Mouse (Mus musculus) lung, postnatal 0 days (tissue): ENCODE measurements at regions not wholly inside any gene's neighbourhood (a gene's known extent, or its start where the extent isn't known, plus 50 kb on each side); places are given as distances from the start of the nearest gene placed in this dataset.

Experiments used
- ATAC-seq: fragments of 200-750 bp; cut with Nextera tagmentation; 2 replicates; pipeline ENCODE4 v1.8.0; 2017; ENCODE audit warnings: moderate library complexity
- DNase-seq: peaks from one replicate; pipeline ENCODE4 v3.0.0-alpha.2; 2016; ENCODE audit warnings: low spot score
- H3K27ac ChIP-seq: fragments of 300-500 bp; sonication (generic); 2 replicates; pipeline ENCODE4 v1.5.1; 2014; ENCODE audit warnings: antibody characterized with exemption, mild to moderate bottlenecking, low read length, mixed read lengths
- H3K27me3 ChIP-seq: fragments of 300-500 bp; sonication (generic); replicated peaks from 2 replicates; pipeline ENCODE4 v1.6.1; 2014; ENCODE audit warnings: low read length, mixed read lengths; ENCODE audit not compliant: insufficient read depth
- H3K36me3 ChIP-seq: fragments of 300-500 bp; sonication (generic); 2 replicates; pipeline ENCODE4 v1.6.1; 2014; ENCODE audit warnings: low read length, mixed read lengths; ENCODE audit not compliant: insufficient read depth
- H3K4me1 ChIP-seq: fragments of 300-500 bp; sonication (generic); 2 replicates; pipeline ENCODE4 v1.6.1; 2014; ENCODE audit warnings: antibody characterized with exemption, low read depth, low read length, mixed read lengths; ENCODE audit not compliant: insufficient read depth
- H3K4me2 ChIP-seq: fragments of 300-500 bp; sonication (generic); replicated peaks from 2 replicates; pipeline ENCODE4 v1.6.1; 2014; ENCODE audit warnings: low read depth, mild to moderate bottlenecking, low read length, moderate library complexity, mixed read lengths
- H3K4me3 ChIP-seq: fragments of 300-500 bp; sonication (generic); 2 replicates; pipeline ENCODE4 v1.5.1; 2014; ENCODE audit warnings: low read depth, low read length
- H3K9ac ChIP-seq: fragments of 300-500 bp; sonication (generic); replicated peaks from 2 replicates; pipeline ENCODE4 v1.6.1; 2014; ENCODE audit warnings: low read depth, mild to moderate bottlenecking
- H3K9me3 ChIP-seq: fragments of 300-500 bp; sonication (generic); 2 replicates; pipeline ENCODE4 v1.6.1; 2016; ENCODE audit warnings: low read length, mixed read lengths
- CTCF ChIP-seq: IDR thresholded peaks from 2 replicates; pipeline ENCODE4 v1.5.1; 2016; ENCODE audit warnings: antibody characterized with exemption, mild to moderate bottlenecking
- EP300 ChIP-seq: IDR thresholded peaks from 2 replicates; pipeline ENCODE4 v1.6.1; 2016; ENCODE audit warnings: antibody characterized with exemption, mild to moderate bottlenecking, control low read depth
- WGBS: fragments of 180-500 bp; shearing (Covaris S2); extraction: QIAGEN DNeasy Blood & Tissue Kit; methylation state at CpG from one replicate; pipeline ENCODE4 v1.1.7; 2014; 5-methylcytosine and 5-hydroxymethylcytosine counted together

- TF ChIP-seq EP300 (no peak), CTCF (no peak)
- no peak overlapping the region for H3K4me2 ChIP-seq
- DNase-seq, result no peak
- no peaks in the 10 kb centered on the region for H3K4me1 ChIP-seq
- no peak overlapping the region for H3K27ac ChIP-seq
- ATAC-seq, result no peak
- no peaks in the 10 kb centered on the region for H3K9me3 ChIP-seq
- no peak overlapping the region for H3K9ac ChIP-seq
- WGBS, result 76% methylated on average over 14 of the region's 14 CpGs
- H3K27me3 ChIP-seq, result no peaks in the 10 kb centered on the region
- no peaks in the 10 kb centered on the region for H3K36me3 ChIP-seq
- H3K4me3 ChIP-seq, result no peak overlapping the region
Observed at GRCm38 (mm10) chr1:69440564-69441334, 246.3 kb downstream of the Ikzf2 start.

- Histone ChIP-seq H3K36me3 (no peaks in the 10 kb centered on the region), H3K4me3 (no peak overlapping the region), H3K9me3 (no peaks in the 10 kb centered on the region), H3K4me1 (no peaks in the 10 kb centered on the region), H3K27me3 (no peaks in the 10 kb centered on the region), H3K9ac (no peak overlapping the region), H3K27ac (no peak overlapping the region), H3K4me2 (no peak overlapping the region)
- ATAC-seq (no peak), DNase-seq (no peak)
- 88% methylated on average over 8 of the region's 8 CpGs for WGBS
- TF ChIP-seq CTCF (no peak), EP300 (no peak)
Observed at GRCm38 (mm10) chr1:69437042-69437441, 250.0 kb downstream of the Ikzf2 start.

- DNase-seq, result no peak
- Histone ChIP-seq H3K4me2 (no peak overlapping the region), H3K9ac (no peak overlapping the region), H3K4me3 (no peak overlapping the region), H3K9me3 (no peaks in the 10 kb centered on the region), H3K27me3 (no peaks in the 10 kb centered on the region), H3K4me1 (no peaks in the 10 kb centered on the region), H3K36me3 (no peaks in the 10 kb centered on the region), H3K27ac (no peak overlapping the region)
- WGBS, result 37% methylated on average over 8 of the region's 8 CpGs
- TF ChIP-seq EP300 (no peak), CTCF (no peak)
- ATAC-seq, result no peak; the same call in 1 of the 2 replicates
Observed at GRCm38 (mm10) chr1:69433655-69434357, 253.2 kb downstream of the Ikzf2 start.

- H3K4me2 ChIP-seq, result no peak overlapping the region
- WGBS, result 52% methylated on average over 8 of the region's 8 CpGs
- no peak overlapping the region for H3K27ac ChIP-seq
- ATAC-seq, result no peak
- no peaks in the 10 kb centered on the region for H3K9me3 ChIP-seq
- H3K4me3 ChIP-seq, result no peak overlapping the region
- H3K9ac ChIP-seq, result no peak overlapping the region
- H3K36me3 ChIP-seq, result no peaks in the 10 kb centered on the region
- DNase-seq, result no peak
- H3K27me3 ChIP-seq, result no peaks in the 10 kb centered on the region
- no peaks in the 10 kb centered on the region for H3K4me1 ChIP-seq
- TF ChIP-seq CTCF (no peak), EP300 (no peak)
Observed at GRCm38 (mm10) chr1:69430683-69431407, 256.2 kb downstream of the Ikzf2 start.

GRCm38 (mm10) chr1:69429632-69430031 lies 257.4 kb downstream of the Ikzf2 start:
- WGBS, result 74% methylated on average over 5 of the region's 5 CpGs
- DNase-seq (no peak), ATAC-seq (no peak)
- Histone ChIP-seq H3K4me1 (no peaks in the 10 kb centered on the region), H3K9ac (no peak overlapping the region), H3K27me3 (no peaks in the 10 kb centered on the region), H3K4me3 (no peak overlapping the region), H3K4me2 (no peak overlapping the region), H3K27ac (no peak overlapping the region), H3K9me3 (no peaks in the 10 kb centered on the region), H3K36me3 (no peaks in the 10 kb centered on the region)
- no peak for TF ChIP-seq CTCF
- TF ChIP-seq EP300, result no peak

- WGBS, result 75% methylated on average over 2 of the region's 2 CpGs
- H3K27ac ChIP-seq, result no peak overlapping the region
- H3K4me1 ChIP-seq, result no peaks in the 10 kb centered on the region
- DNase-seq (no peak), ATAC-seq (no peak)
- no peak overlapping the region for H3K4me2 ChIP-seq
- no peak for TF ChIP-seq CTCF
- TF ChIP-seq EP300, result no peak
- no peak overlapping the region for H3K4me3 ChIP-seq
- no peak overlapping the region for H3K9ac ChIP-seq
- H3K36me3 ChIP-seq, result no peaks in the 10 kb centered on the region
- no peaks in the 10 kb centered on the region for H3K9me3 ChIP-seq
- H3K27me3 ChIP-seq, result no peaks in the 10 kb centered on the region
Observed at GRCm38 (mm10) chr1:69397676-69398075, 289.4 kb downstream of the Ikzf2 start.
